Mouse (Mus musculus): ENCODE results near the gene Pnkd. TPM values are rescaled to one million over a fixed set of nuclear protein-coding genes. Genes with fewer than 3 reads are reported as not detected.

Pnkd gene
- polyA plus RNA-seq, 1 experiment from 2014 or later, result 107 TPM

- Histone ChIP-seq H3K4me3 (no peak overlapping the region), H3K27ac (replicated peaks) (no peak overlapping the region), H3K27me3 (ENCODE audit: low read depth, poor library complexity, severe bottlenecking) (peaks cover 5% of the 10 kb centered on the region), H3K36me3 (no peaks in the 10 kb centered on the region), H3K9me3 (replicated peaks) (no peaks in the 10 kb centered on the region), H3K4me1 (peaks cover 13% of the 10 kb centered on the region)
- DNase-seq (ENCODE audit: low spot score), result no peak
- WGBS, result 92% methylated on average over 13 of the region's 13 CpGs
Observed at GRCm38 (mm10) chr1:74383385-74383784, 98.7 kb downstream of the Pnkd start.

- H3K4me1 ChIP-seq, result peaks cover 17% of the 10 kb centered on the region
- H3K27me3 ChIP-seq (ENCODE audit: low read depth, poor library complexity, severe bottlenecking), result peaks cover 17% of the 10 kb centered on the region
- H3K9me3 ChIP-seq (replicated peaks), result no peaks in the 10 kb centered on the region
- H3K27ac ChIP-seq (replicated peaks), result no peak overlapping the region
- no peak for DNase-seq (ENCODE audit: low spot score)
- H3K36me3 ChIP-seq, result no peaks in the 10 kb centered on the region
- H3K4me3 ChIP-seq, result no peak overlapping the region
- 84% methylated on average over 8 of the region's 8 CpGs for WGBS
Observed at GRCm38 (mm10) chr1:74384525-74384924, 99.8 kb downstream of the Pnkd start.

GRCm38 (mm10) chr1:74385064-74385463 is 100.3 kb downstream of the Pnkd start:
- WGBS, result 89% methylated on average over 10 of the region's 10 CpGs
- H3K27ac ChIP-seq (replicated peaks), result no peak overlapping the region
- no peak overlapping the region for H3K4me3 ChIP-seq
- H3K4me1 ChIP-seq, result peaks cover 22% of the 10 kb centered on the region
- H3K36me3 ChIP-seq, result no peaks in the 10 kb centered on the region
- H3K27me3 ChIP-seq (ENCODE audit: low read depth, poor library complexity, severe bottlenecking), result peaks cover 22% of the 10 kb centered on the region
- no peaks in the 10 kb centered on the region for H3K9me3 ChIP-seq (replicated peaks)
- no peak for DNase-seq (ENCODE audit: low spot score)

GRCm38 (mm10) chr1:74385531-74385930 is 100.8 kb downstream of the Pnkd start:
- Histone ChIP-seq H3K4me1 (peaks cover 27% of the 10 kb centered on the region), H3K36me3 (no peaks in the 10 kb centered on the region)
- WGBS, result 90% methylated on average over 8 of the region's 8 CpGs

GRCm38 (mm10) chr1:74386363-74386713 is 101.6 kb downstream of the Pnkd start:
- peak overlapping the region; percentile 61 for H3K4me3 ChIP-seq
- DNase-seq (ENCODE audit: low spot score), result no peak
- peak overlapping the region; percentile 92 for H3K27ac ChIP-seq (replicated peaks)
- no peaks in the 10 kb centered on the region for H3K36me3 ChIP-seq
- no peaks in the 10 kb centered on the region for H3K9me3 ChIP-seq (replicated peaks)
- peaks cover 34% of the 10 kb centered on the region for H3K4me1 ChIP-seq
- WGBS, result 68% methylated on average over 7 of the region's 10 CpGs
- H3K27me3 ChIP-seq (ENCODE audit: low read depth, poor library complexity, severe bottlenecking), result peaks cover 31% of the 10 kb centered on the region

More at GRCm38 (mm10) chr1:74385531-74385930, 100.8 kb downstream of the Pnkd start:
- Histone ChIP-seq H3K27ac (replicated peaks) (no peak overlapping the region), H3K9me3 (replicated peaks) (no peaks in the 10 kb centered on the region), H3K27me3 (ENCODE audit: low read depth, poor library complexity, severe bottlenecking) (peaks cover 27% of the 10 kb centered on the region), H3K4me3 (no peak overlapping the region)
- no peak for DNase-seq (ENCODE audit: low spot score)

GRCm38 (mm10) chr1:74386714-74387385 is 102.1 kb downstream of the Pnkd start:
- DNase-seq (ENCODE audit: low spot score), result peak; percentile 95
- WGBS, result under 1% methylated on average over 26 of the region's 26 CpGs
- H3K4me1 ChIP-seq, result peaks cover 37% of the 10 kb centered on the region
- H3K36me3 ChIP-seq, result no peaks in the 10 kb centered on the region
- peak overlapping the region; percentile 92 for H3K27ac ChIP-seq (replicated peaks)
- peaks cover 31% of the 10 kb centered on the region for H3K27me3 ChIP-seq (ENCODE audit: low read depth, poor library complexity, severe bottlenecking)
- peak overlapping the region; percentile 61 for H3K4me3 ChIP-seq
- H3K9me3 ChIP-seq (replicated peaks), result no peaks in the 10 kb centered on the region

- 62% methylated on average over 15 of the region's 15 CpGs for WGBS
Observed at GRCm38 (mm10) chr1:74387386-74387988, 102.8 kb downstream of the Pnkd start.

GRCm38 (mm10) chr1:74388398-74388920 is 103.7 kb downstream of the Pnkd start:
- WGBS, result 77% methylated on average over 7 of the region's 7 CpGs
- Histone ChIP-seq H3K27ac (replicated peaks) (no peak overlapping the region), H3K9me3 (replicated peaks) (no peaks in the 10 kb centered on the region), H3K27me3 (ENCODE audit: low read depth, poor library complexity, severe bottlenecking) (peaks cover 31% of the 10 kb centered on the region), H3K36me3 (peaks cover 6% of the 10 kb centered on the region), H3K4me1 (peaks cover 53% of the 10 kb centered on the region), H3K4me3 (no peak overlapping the region)
- no peak for DNase-seq (ENCODE audit: low spot score)

More at GRCm38 (mm10) chr1:74387386-74387988, 102.8 kb downstream of the Pnkd start:
- DNase-seq (ENCODE audit: low spot score), result no peak
- no peaks in the 10 kb centered on the region for H3K9me3 ChIP-seq (replicated peaks)
- H3K27me3 ChIP-seq (ENCODE audit: low read depth, poor library complexity, severe bottlenecking), result peaks cover 31% of the 10 kb centered on the region
- peak overlapping the region; percentile 61 for H3K4me3 ChIP-seq
- H3K27ac ChIP-seq (replicated peaks), result peak overlapping the region; percentile 92
- peaks cover 43% of the 10 kb centered on the region for H3K4me1 ChIP-seq
- no peaks in the 10 kb centered on the region for H3K36me3 ChIP-seq

GRCm38 (mm10) chr1:74389831-74390286 is 105.1 kb downstream of the Pnkd start:
- peaks cover 59% of the 10 kb centered on the region for H3K4me1 ChIP-seq
- H3K9me3 ChIP-seq (replicated peaks), result no peaks in the 10 kb centered on the region
- H3K4me3 ChIP-seq, result peak overlapping the region; percentile 97
- H3K27me3 ChIP-seq (ENCODE audit: low read depth, poor library complexity, severe bottlenecking), result peaks cover 31% of the 10 kb centered on the region
- peaks cover 20% of the 10 kb centered on the region for H3K36me3 ChIP-seq
- WGBS, result 3% methylated on average over 29 of the region's 29 CpGs
- peak; percentile 46 for DNase-seq (ENCODE audit: low spot score)
- peak overlapping the region; percentile 69 for H3K27ac ChIP-seq (replicated peaks)

- Histone ChIP-seq H3K9me3 (replicated peaks) (no peaks in the 10 kb centered on the region), H3K27me3 (ENCODE audit: low read depth, poor library complexity, severe bottlenecking) (peaks cover 31% of the 10 kb centered on the region), H3K36me3 (peaks cover 25% of the 10 kb centered on the region), H3K4me1 (peaks cover 61% of the 10 kb centered on the region), H3K27ac (replicated peaks) (peak overlapping the region; percentile 69), H3K4me3 (peak overlapping the region; percentile 97)
- DNase-seq (ENCODE audit: low spot score), result peak; percentile 67
- WGBS, result 9% methylated on average over 21 of the region's 21 CpGs
Observed at GRCm38 (mm10) chr1:74390287-74390906, 105.7 kb downstream of the Pnkd start.

GRCm38 (mm10) chr1:74390924-74391748 is 106.4 kb downstream of the Pnkd start, which contains the start of gene Ctdsp1:
TSS of gene Ctdsp1 (plus strand) at chr1:74391509.
- peaks cover 64% of the 10 kb centered on the region for H3K4me1 ChIP-seq

GRCm38 (mm10) chr1:74391844-74392441 is 107.2 kb downstream of the Pnkd start:
- Histone ChIP-seq H3K27ac (replicated peaks) (peak overlapping the region; percentile 99), H3K36me3 (peaks cover 30% of the 10 kb centered on the region), H3K4me1 (peaks cover 64% of the 10 kb centered on the region), H3K4me3 (peak overlapping the region; percentile 97), H3K9me3 (replicated peaks) (no peaks in the 10 kb centered on the region), H3K27me3 (ENCODE audit: low read depth, poor library complexity, severe bottlenecking) (peaks cover 31% of the 10 kb centered on the region)
- under 1% methylated on average over 60 of the region's 63 CpGs for WGBS
- peak; percentile 74 for DNase-seq (ENCODE audit: low spot score)

More at GRCm38 (mm10) chr1:74390924-74391748, 106.4 kb downstream of the Pnkd start, which contains the start of gene Ctdsp1:
- 2% methylated on average over 51 of the region's 51 CpGs for WGBS
- peaks cover 31% of the 10 kb centered on the region for H3K27me3 ChIP-seq (ENCODE audit: low read depth, poor library complexity, severe bottlenecking)
- H3K4me3 ChIP-seq, result peak within 1 kb of the TSS; percentile 97
- DNase-seq (ENCODE audit: low spot score), result peak; percentile 95
- no peaks in the 10 kb centered on the region for H3K9me3 ChIP-seq (replicated peaks)
- H3K36me3 ChIP-seq, result peaks cover 30% of the 10 kb centered on the region
- H3K27ac ChIP-seq (replicated peaks), result peak within 1 kb of the TSS; percentile 99
